Mouse (Mus musculus): ENCODE data around the gene Cs. TPM values are rescaled to one million over a fixed set of nuclear protein-coding genes. Genes with fewer than 3 reads are reported as not detected.

The Cs gene
- total and polyA plus RNA-seq, 3 experiments = 133 to 256 (median 161) TPM

DNA sequence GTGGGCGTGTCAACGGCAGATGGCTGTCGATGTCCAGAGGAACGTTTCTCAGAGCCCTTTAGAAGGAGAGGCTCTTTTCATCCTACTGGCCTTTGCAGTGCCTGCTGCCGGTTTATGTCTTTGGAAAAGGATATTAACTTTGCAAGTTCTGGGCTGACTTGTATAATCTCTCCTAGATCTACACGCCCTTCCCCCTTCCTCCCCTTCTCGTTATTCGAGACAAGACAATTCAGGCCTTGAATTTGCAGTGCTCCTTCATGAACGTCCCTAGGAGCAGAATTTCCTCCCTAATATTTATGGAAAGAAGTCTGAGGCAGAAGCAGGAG, 31.6 kb downstream of the Cs start (continued):
- TF ChIP-seq MAFK (IDR thresholded peaks at IDR 0.05; ENCODE audit: borderline replicate concordance, low read depth, low read length) = no peak
- TF ChIP-seq RCOR1 (IDR thresholded peaks at IDR 0.05; ENCODE audit: low read depth, low read length) = no peak
- no peak; the same call in 1 of the 2 replicates for TF ChIP-seq ZMIZ1 (IDR thresholded peaks at IDR 0.05; ENCODE audit: low read depth, low read length)
- TF ChIP-seq MAZ (IDR thresholded peaks at IDR 0.05; ENCODE audit: low read depth, low read length) = peak; percentile 3; the same call in 1 of the 2 replicates
- TF ChIP-seq ZNF384 (IDR thresholded peaks at IDR 0.05; ENCODE audit: low read depth, low read length) = no peak
- TF ChIP-seq KAT2A (conservative IDR thresholded peaks at IDR 0.05; ENCODE audit: low read depth, low read length) = peak; percentile 14; the same call in 1 of the 2 replicates
- TF ChIP-seq POLR2AphosphoS2 (IDR thresholded peaks at IDR 0.05; ENCODE audit: low read length) = peak; percentile 52; the same call in 1 of the 2 replicates
- TF ChIP-seq GABPA (IDR thresholded peaks at IDR 0.05; ENCODE audit: low read depth, low read length) = no peak

DNA sequence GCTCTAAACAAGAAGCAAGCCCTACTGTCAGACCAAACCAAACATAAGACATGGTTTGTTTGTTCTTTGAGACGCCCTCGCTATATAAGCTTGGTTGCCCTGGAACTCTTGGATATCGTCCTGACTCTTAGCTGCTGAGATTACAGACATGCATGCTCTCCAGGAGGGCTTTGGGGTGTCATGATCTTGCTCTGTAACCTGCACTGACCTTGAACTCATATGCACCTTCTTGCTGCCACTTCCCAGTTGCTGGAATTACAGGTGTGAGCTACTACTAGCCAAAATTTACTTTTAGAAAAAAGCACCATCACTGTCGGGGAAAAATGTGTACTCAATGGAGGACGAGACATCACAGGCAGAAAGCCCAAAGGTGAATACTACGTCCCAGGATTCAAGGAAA, 32.1 kb downstream of the Cs start:
- Histone ChIP-seq H3K9me3 (replicated peaks; ENCODE audit: insufficient read depth, low read length) (no peaks in the 10 kb centered on the region), H3K27ac (ENCODE audit: control insufficient read depth, low read depth, low read length) (peak overlapping the region; percentile 83), H3K36me3 (ENCODE audit: control insufficient read depth in 1 of 2, insufficient read depth in 2 of 2, low read length in 2 of 2) (peaks cover 0 to 13% of the 10 kb centered on the region in 2 experiments; a peak in 3 of 4 replicates), H3K4me1 (ENCODE audit: control insufficient read depth in 1 of 2, insufficient read depth in 2 of 2, low read length in 2 of 2) (peaks cover 11 to 18% of the 10 kb centered on the region in 2 experiments), H3K9ac (ENCODE audit: control insufficient read depth, low read depth, low read length, poor library complexity, severe bottlenecking) (peak overlapping the region; percentile 87), H3K27me3 (ENCODE audit: control insufficient read depth in 1 of 2, insufficient read depth in 2 of 2, low read length in 2 of 2) (no peaks in the 10 kb centered on the region), H3K4me3 (ENCODE audit: control insufficient read depth in 1 of 2, insufficient read depth in 1 of 2, low read depth in 2 of 2, low read length in 2 of 2) (peak overlapping the region; percentile 52 to 63), H3K79me2 (ENCODE audit: control insufficient read depth, insufficient read depth, low read length, poor library complexity) (peaks cover 2% of the 10 kb centered on the region; the same call in 1 of the 2 replicates)
- TF ChIP-seq NRF1 (IDR thresholded peaks at IDR 0.05; ENCODE audit: insufficient read depth, low read depth, low read length, poor library complexity, severe bottlenecking) (no peak), POLR2AphosphoS2 (IDR thresholded peaks at IDR 0.05; ENCODE audit: low read length) (no peak), CHD2 (IDR thresholded peaks at IDR 0.05; ENCODE audit: low read length) (no peak; the same call in 1 of the 2 replicates), MYC (IDR thresholded peaks at IDR 0.05; ENCODE audit: low read depth, low read length) (no peak), TBP (IDR thresholded peaks at IDR 0.05; ENCODE audit: low read depth, low read length) (no peak), RCOR1 (IDR thresholded peaks at IDR 0.05; ENCODE audit: low read depth, low read length) (no peak), RAD21 (IDR thresholded peaks at IDR 0.05; ENCODE audit: low read depth, low read length) (no peak), USF1 (IDR thresholded peaks at IDR 0.05; ENCODE audit: low read depth, low read length) (no peak)
- no peak for DNase-seq (ENCODE audit: low read depth, low spot score)

DNA sequence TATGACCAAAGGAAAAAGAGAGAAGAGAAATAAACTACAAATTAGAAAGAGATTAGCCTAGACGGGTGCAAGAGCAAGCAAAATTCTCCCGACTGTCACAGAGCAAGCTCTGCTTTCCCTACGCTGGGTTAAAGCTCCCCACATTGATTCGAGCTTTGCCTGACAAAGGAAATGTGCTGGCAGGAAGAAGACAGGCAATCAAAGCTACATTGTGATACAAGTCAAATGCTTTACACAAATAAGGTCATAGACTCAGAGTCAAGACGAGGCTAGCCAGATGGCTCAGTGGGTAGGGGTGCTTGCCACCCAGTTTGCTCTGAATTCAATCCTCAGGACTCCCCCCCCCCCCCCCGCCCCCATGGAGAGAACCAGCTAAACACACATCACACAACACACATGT, 32.5 kb downstream of the Cs start:
- peaks cover 0 to 13% of the 10 kb centered on the region in 2 experiments; a peak in 3 of 4 replicates for H3K36me3 ChIP-seq (ENCODE audit: control insufficient read depth in 1 of 2, insufficient read depth in 2 of 2, low read length in 2 of 2)
- no peaks in the 10 kb centered on the region for H3K27me3 ChIP-seq (ENCODE audit: control insufficient read depth in 1 of 2, insufficient read depth in 2 of 2, low read length in 2 of 2)
- no peak overlapping the region for H3K4me3 ChIP-seq (ENCODE audit: control insufficient read depth in 1 of 2, insufficient read depth in 1 of 2, low read depth in 2 of 2, low read length in 2 of 2)
- H3K9me3 ChIP-seq (replicated peaks; ENCODE audit: insufficient read depth, low read length) = no peaks in the 10 kb centered on the region
- H3K27ac ChIP-seq (ENCODE audit: control insufficient read depth, low read depth, low read length) = no peak overlapping the region
- H3K79me2 ChIP-seq (ENCODE audit: control insufficient read depth, insufficient read depth, low read length, poor library complexity) = peaks cover 2% of the 10 kb centered on the region; the same call in 1 of the 2 replicates
- no peak overlapping the region for H3K9ac ChIP-seq (ENCODE audit: control insufficient read depth, low read depth, low read length, poor library complexity, severe bottlenecking)
- no peak for DNase-seq (ENCODE audit: low read depth, low spot score)
- peaks cover 11 to 18% of the 10 kb centered on the region in 2 experiments for H3K4me1 ChIP-seq (ENCODE audit: control insufficient read depth in 1 of 2, insufficient read depth in 2 of 2, low read length in 2 of 2)
- no peak for TF ChIP-seq UBTF (IDR thresholded peaks at IDR 0.05; ENCODE audit: borderline replicate concordance, insufficient read depth, low read depth, low read length)
- no peak for TF ChIP-seq ELF1 (IDR thresholded peaks at IDR 0.05; ENCODE audit: low read depth, low read length)
- no peak for TF ChIP-seq CTCF (IDR thresholded peaks at IDR 0.05 in 2 of 3, conservative IDR thresholded peaks at IDR 0.05 in 1 of 3; ENCODE audit: control insufficient read depth in 1 of 3, insufficient read depth in 1 of 3, low read depth in 2 of 3, low read length in 3 of 3, poor library complexity in 1 of 3, severe bottlenecking in 1 of 3)
- TF ChIP-seq ZC3H11A (IDR thresholded peaks at IDR 0.05; ENCODE audit: low read depth, low read length) = no peak
- no peak for TF ChIP-seq NRF1 (IDR thresholded peaks at IDR 0.05; ENCODE audit: insufficient read depth, low read depth, low read length, poor library complexity, severe bottlenecking)
- TF ChIP-seq POLR2AphosphoS5 (IDR thresholded peaks at IDR 0.05; ENCODE audit: borderline replicate concordance, low read depth, low read length) = no peak
- no peak for TF ChIP-seq TAL1 (IDR thresholded peaks at IDR 0.05; ENCODE audit: low read length)
- TF ChIP-seq MAZ (IDR thresholded peaks at IDR 0.05; ENCODE audit: low read depth, low read length) = no peak
- no peak for TF ChIP-seq POLR2AphosphoS2 (IDR thresholded peaks at IDR 0.05; ENCODE audit: low read length)
- TF ChIP-seq ZMIZ1 (IDR thresholded peaks at IDR 0.05; ENCODE audit: low read depth, low read length) = no peak
- no peak for TF ChIP-seq KAT2A (conservative IDR thresholded peaks at IDR 0.05; ENCODE audit: low read depth, low read length)
- no peak for TF ChIP-seq HCFC1 (IDR thresholded peaks at IDR 0.05; ENCODE audit: low read depth, low read length)
- no peak for TF ChIP-seq EP300 (IDR thresholded peaks at IDR 0.05; ENCODE audit: low read depth in 1 of 2, low read length in 2 of 2)
- TF ChIP-seq SMC3 (IDR thresholded peaks at IDR 0.05; ENCODE audit: low read depth, low read length) = no peak
- no peak for TF ChIP-seq CHD1 (IDR thresholded peaks at IDR 0.05; ENCODE audit: low read depth, low read length)
- TF ChIP-seq SIN3A (IDR thresholded peaks at IDR 0.05; ENCODE audit: low read length) = no peak
- TF ChIP-seq USF1 (IDR thresholded peaks at IDR 0.05; ENCODE audit: low read depth, low read length) = no peak
